Mouse (Mus musculus) cerebellum, adult 11 months (tissue): ENCODE measurements at regions not wholly inside any gene's neighbourhood (a gene's known extent, or its start where the extent isn't known, plus 50 kb on each side); places are given as distances from the start of the nearest gene placed in this dataset.
A peak's percentile ranks its signal among the peaks of the same experiment; 100 is the strongest.

Experiments used
- DNase-seq: peaks from one replicate; pipeline ENCODE4 v3.0.0; 2022

DNA sequence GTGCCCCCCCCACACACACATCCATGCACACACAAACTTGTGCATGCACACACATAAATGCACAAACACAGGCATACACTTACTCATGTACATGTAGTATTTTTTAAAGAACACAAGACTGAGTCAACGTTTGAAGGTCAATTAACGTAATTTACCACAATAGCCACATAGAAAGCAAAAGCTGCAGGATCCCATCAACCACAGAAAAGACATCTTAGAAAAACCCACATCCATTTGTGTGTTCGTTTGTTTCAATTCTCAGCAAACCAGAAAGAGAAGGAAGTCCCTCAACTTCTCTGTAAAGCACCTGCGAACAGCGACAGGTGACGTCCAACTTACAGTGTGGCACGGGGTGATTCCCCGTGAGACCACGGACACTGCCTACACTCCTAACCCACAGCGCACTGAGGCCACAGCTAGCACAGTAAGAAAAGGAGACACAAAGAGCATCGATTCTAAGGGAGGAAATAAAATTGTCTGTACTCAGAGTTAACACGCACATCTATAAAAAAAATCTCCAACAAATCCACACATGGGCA is 53.8 kb downstream of the Dio3 start:
- no peak for DNase-seq

- DNase-seq: no peak
These were observed 55.7 kb downstream of the Dio3 start for GRCm38 (mm10) chr12:110334609-110335008.

- no peak for DNase-seq
These were observed 65.5 kb downstream of the Dio3 start for GRCm38 (mm10) chr12:110344280-110344827.

DNA sequence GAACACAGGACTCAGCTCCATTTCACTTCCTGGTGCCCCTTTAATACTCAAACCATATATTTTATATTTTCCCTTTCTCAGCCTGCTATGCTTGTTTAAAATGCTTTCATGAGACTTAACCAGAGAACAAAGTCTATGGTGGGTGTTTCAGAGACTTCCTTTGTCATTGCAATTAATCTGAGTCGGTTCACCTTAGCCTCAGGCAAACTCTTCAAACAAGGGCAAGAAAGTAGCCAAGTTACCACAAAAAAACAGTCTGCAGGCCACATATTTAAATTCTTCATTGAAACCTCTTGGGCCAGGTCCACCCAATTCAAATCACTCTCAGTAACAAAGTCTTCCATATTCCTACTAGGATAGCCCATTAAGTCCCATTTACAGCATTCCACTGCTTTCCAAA is 70.8 kb downstream of the Dio3 start:
- DNase-seq: no peak

DNA sequence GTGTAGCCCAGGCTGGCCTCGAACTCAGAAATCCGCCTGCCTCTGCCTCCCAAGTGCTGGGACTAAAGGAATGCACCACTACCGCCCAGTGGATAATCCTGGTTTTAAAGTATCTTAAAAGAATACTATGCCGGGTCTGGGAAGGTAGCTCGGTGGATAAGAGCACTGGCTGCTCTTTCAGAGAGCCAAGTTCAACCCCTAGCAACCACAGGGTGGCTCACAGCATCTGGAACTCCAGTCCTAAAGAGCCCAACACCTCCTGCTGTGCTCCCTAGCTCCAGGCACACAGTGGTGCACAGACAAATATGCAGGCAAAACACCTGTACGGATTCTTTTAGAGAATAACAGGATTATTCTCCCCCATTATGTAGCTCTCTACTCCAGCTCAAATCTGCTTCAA is 77.0 kb downstream of the Dio3 start:
- DNase-seq: no peak

- no peak for DNase-seq
These were observed 79.8 kb upstream of the Ppp2r5c start for GRCm38 (mm10) chr12:110367102-110367501.

DNA sequence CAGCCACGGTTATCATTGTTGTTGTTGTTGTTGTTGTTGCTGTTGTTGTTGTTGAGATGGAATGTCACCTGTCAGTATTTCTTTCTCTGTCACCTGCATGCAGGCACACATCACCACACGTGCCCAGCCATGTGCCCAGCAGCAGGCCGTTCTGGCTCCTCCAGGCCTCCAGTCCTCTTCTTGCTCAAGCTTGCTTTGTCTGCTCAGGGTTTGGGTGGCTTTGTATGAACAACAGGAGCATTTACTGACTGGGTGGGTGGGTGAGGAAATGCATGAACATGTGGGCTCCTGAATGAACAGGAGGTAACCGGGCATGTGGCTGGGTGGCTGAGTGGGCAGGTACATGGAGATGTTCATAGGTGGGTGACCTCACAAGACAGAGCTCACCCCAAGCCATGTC is 79.1 kb upstream of the Ppp2r5c start:
- DNase-seq: no peak

DNA sequence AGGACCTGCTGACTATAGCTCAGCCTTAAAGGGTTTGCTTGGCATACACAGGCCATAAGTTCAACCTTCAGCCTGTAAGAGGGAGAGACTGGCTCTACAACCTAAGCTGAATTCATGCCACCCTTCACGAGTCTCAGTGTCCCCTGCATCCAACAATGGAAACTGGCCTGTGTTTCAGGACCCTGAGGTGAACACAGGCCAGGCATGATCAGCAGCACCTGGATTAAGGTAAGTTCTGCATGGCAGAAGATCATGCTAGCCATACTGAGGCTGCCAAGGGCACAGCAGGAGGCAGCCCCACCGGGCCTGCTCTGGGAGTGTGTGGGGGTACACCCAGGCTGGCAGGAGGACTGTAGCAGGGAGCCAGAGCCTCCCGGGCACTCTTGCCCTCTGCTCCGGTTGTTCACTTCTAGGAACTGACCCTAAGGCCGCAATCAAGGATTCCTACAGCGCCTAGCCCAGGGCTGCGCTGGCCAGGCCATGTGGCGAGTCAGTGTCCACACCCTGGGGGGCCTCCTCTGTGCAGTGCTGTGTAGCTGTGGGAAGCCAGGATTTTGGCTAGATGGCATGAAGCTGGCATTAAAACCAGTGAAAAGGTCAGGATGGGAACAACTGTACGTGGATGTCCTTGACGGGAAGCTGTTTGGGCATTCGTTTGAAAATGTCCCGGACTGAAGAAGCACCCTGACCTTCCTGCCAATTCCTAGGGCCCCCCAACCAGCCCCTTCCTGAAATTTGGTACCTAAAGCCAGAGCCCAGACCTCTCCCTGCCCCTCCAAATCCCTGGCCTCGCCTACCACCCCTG is 74.8 kb upstream of the Ppp2r5c start:
- DNase-seq: no peak

DNA sequence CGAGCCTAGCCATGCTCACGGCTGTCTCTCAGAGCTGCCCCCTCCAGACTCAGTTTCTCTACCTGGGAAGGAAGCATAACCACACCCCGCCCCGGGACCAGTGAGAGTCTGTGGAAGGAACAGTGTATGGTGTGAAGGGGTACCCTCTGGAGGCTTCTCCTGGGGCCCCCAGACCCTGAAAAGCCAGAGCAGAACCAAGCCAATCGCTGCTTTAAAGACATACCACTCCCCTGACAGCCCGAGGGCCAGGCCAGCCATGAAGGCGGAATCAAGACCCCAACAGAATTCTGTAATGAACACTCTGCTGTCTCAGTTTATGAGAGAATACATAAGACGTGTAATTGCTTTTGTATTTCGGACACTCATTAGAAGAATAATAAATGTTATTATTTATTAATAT is 73.9 kb upstream of the Ppp2r5c start:
- DNase-seq: no peak

DNA sequence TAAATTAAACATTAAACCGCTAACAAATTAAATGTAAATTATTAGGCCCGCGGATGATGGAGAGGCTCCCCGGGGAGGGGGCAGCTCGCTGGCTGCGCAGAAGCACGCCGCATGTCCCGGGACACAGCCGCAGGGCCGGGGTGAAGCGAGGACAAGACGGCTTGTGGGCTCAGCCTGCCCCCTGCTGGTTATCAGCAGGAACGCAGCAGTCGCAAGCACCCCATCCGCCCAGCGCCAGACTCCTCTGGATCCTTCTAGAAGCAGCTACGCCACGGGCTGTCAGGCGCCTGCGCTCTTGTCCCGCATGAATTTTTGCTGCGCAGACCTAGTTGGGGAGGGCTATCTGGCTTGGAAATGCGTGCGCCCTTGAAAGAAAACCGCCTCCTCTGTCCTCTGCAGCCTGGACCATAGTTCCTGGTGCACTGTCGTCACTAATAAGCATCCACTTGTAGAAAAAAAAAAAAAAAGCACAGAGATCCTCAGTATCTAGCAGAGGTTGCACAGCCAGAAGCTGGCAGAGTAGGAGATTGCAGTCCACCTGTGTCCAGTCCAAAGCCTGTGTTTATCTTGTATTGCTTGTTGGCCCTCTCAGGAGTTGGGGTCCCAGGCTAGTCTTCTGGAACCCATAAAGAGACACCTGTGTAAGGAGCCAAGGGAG is 73.4 kb upstream of the Ppp2r5c start:
- peak; percentile 66 for DNase-seq

GRCm38 (mm10) chr12:110375139-110375538 is 71.8 kb upstream of the Ppp2r5c start:
- DNase-seq: no peak

- no peak for DNase-seq
These were observed 70.7 kb upstream of the Ppp2r5c start for GRCm38 (mm10) chr12:110376062-110376837.

DNA sequence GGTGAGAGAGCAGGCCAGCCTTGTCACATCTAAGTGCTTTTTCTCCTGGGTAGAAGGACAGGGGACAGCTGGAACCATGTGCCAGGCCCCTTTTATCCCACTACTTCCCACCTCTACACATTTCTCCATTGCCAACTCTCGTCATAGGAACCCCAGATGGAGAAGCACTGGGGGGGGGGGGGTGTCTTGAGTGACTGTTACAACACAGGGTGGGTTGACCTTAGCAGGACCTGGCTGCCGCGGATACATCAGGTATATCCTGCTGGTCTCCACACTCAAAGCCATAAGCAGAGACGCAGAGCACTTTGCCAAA is 70.1 kb upstream of the Ppp2r5c start:
- no peak for DNase-seq

GRCm38 (mm10) chr12:110377306-110377705 is 69.6 kb upstream of the Ppp2r5c start:
- no peak for DNase-seq

DNA sequence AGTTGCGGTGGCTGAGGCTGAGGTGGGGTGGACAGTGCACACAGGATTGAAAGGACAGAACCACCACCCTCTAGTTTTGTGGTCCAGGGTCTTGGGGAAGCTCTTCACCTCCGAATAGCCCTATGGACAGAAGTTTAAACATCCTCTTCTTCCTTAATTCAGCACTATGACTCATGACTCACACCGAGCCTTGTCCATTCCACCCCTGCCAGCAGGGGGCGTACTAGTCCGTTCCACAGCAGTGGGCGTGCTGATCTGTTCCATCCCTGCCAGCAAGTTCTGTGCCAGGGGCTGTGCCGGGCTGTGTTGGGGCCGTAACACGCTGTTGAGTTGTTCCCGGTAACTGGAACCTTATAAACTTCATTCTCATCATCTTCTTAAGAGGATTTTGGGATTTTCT is 69.2 kb upstream of the Ppp2r5c start:
- DNase-seq: no peak

DNA sequence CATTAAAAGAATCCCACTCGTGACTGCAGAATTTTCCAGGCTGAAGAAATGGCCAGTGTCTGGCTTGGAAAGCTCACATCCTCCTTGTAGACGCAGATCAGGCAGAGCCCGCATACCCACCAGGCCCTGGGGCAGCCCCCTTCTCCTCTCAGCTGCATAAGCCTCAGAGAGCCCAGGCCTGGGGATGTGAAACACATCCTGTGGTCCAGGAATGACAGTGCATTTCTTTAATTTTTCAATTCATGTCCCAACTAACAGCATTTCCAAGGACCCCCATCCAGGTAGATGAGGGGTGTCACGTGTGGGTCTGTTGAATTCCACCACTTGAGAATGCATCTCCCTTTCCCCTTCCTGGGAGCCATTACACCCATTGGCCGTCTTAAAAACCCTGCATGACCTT is 68.6 kb upstream of the Ppp2r5c start:
- no peak for DNase-seq

- no peak for DNase-seq
These were observed 67.2 kb upstream of the Ppp2r5c start for GRCm38 (mm10) chr12:110379721-110380120.

DNA sequence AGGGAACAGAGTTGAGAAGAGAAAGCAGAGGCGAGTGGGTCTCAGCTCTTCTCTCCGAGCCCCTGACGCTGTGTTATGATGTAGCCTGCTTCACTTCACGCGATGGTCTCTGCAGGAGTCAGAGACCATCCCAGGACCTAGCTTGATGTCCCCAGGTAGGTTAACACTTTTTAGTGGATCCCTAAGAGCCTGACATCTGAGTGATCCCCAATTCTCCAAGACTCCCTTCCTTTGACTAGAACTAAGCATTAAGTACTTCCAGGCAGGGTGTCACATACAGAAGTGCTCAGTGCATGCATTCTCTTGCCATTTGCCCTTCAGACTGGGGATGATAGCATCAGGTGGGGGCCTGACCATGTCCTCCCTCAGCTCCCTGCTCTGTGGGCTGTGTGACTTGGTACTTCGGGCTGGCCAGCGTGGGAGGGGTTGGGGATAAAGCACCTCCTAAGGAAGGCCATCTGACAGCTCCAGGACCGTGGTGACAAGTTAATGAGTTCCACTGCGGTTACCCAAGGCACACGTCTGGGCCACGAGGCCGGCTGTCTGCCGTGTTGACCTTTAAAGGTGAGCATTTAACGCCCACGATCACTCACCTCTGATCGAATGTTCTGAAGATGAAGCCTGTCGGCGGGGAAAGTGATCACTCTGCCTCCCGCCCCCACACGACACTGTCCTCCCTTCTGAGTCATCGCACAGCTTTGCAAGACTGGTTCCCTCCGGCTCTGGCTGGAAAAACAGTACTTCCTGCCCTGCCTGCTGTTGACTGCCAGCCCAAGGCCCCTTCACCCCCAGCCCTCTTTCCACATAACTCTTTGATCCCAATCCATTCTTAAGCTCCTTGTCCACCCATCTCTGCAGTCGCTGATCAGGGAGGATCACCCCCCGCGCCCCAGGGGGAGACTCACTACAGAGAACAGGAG is 65.8 kb upstream of the Ppp2r5c start:
- no peak for DNase-seq

DNA sequence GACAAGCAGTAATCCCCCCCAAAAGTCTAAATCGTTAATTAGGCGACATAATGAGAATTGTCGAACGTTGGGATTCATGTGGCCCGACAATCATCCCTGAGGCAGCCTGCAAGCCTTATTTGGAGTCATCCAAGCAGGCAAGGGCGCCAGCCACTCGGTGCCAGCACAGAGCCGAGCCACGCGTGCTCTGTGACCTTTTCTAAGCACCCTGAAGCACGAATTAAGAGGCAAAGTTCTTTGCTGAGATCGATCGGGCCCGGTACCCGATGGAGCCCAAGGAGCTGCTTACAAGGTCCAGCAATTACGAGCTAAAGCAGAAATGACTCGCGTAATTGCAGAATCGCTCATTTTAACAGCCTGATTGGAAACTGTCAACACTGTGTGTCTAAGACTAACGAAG is 61.9 kb upstream of the Ppp2r5c start:
- DNase-seq: no peak

DNA sequence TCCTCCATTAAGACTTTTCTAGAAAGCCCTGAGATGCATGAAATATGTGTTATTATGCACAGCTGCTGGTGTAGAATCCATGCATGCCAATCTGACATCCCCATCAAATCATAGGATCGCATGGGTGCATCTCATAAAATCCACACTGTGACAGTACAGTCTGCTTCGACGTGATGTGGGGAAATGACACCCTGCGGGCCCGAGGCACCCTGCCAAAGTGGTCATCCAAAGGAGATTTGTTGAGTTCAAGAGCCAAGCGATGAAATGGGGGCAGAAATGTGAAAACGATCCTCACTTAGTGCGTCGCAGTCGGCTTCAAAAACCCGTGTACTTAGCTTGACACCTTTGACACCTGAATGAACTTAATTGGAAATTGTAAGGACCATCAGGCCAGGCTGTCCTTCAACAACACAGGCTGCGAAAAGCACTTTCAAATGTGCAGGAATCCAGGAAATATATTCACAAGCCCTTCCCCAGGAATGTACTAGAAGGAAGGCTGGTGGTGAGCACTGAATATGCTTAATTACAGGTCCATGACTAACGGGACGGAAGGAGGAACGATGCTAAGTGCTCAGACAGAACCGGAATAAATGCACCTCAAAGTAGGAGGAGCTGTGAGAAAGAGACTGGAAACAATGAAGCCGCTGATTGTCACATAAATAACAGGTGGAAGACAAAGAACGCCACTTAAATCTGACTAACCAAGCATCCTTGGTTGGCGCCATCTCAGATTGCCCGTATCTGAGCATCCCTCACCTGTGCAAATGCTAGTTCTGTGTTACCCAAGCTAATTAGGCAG is 60.9 kb upstream of the Ppp2r5c start:
- DNase-seq: no peak

DNA sequence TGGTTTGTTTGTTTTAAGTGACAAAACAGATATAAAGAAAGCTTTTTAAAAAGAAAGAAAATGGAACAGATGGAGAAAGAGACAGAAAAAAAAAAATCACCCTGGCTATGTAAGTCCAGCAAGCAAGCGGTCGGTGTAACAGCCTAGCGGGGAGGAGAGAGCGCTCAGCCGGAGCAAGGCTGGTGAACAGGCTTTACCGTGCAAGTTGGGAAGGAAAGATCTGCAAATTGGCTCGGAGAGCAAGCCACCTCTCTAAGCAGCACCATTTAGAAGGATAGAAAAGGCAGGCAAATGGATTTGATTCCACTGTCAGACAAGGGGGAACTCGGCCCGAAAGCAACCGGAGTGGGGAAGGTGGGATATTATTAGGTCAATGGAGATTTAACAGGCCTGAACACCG is 59.9 kb upstream of the Ppp2r5c start:
- DNase-seq: no peak

DNA sequence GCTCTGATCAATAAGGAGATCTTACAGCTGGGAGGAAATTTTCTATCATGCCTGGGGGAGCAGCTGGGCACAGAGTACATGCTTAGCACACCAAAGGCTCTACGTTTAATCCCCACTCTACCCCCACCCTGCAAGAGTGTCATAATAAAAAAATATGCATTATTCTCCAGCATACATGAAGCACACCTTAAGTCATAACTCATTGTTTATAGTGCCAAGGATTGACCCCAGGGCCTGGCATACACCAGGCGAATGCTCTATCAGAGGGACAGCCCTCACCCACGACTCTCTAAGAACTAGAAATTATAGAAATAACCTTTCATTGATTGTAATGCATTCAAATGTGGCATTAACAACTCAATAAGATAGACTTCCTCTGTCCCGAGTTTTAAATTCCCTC is 59.4 kb upstream of the Ppp2r5c start:
- no peak for DNase-seq
